Mouse (Mus musculus) brain, adult 10 weeks (tissue): ENCODE data around the gene Mt1. TPM values are rescaled to one million over a fixed set of nuclear protein-coding genes. Genes with fewer than 3 reads are reported as not detected.

ENCODE experiments used
- polyA plus RNA-seq: library from polyadenylated mRNA; stranded (reverse); fragments of 350-450 nt; fragmentation: Illumina TruSeq; extraction: RNeasy Lipid Tissue Mini Kit (QIAGEN cat#74804); gene quantifications from one replicate; pipeline ENCODE4 v1.2.3, GENCODE M21; 2015; ENCODE audit warnings: low read depth, low replicate concordance

Mt1 gene
- polyA plus RNA-seq, result 755 TPM

GRCm38 (mm10) chr8:94178857-94179712, at the start of gene Mt1:
TSS of gene Mt1 (plus strand) at chr8:94179082.

GRCm38 (mm10) chr8:94136933-94137332, 41.9 kb upstream of the Mt1 start, which contains the start of gene Mt4:
TSS of gene Mt4 (plus strand) at chr8:94137197.

GRCm38 (mm10) chr8:94152513-94153300, 26.2 kb upstream of the Mt1 start, which contains the start of gene Mt3:
TSS of gene Mt3 (plus strand) at chr8:94152607.

GRCm38 (mm10) chr8:94172075-94172808, 6.6 kb upstream of the Mt1 start, which contains the start of gene Mt2:
TSS of gene Mt2 (plus strand) at chr8:94172664.

GRCm38 (mm10) chr8:94214252-94215173, 35.6 kb downstream of the Mt1 start, which contains the start of gene Nup93:
TSS of gene Nup93 (plus strand) at chr8:94214564.

Other genes with a start within 250 kb of the Mt1 start
- gene Amfr, start 166.2 kb upstream of the Mt1 start, polyA plus RNA-seq, result 101 TPM
- 41.8 TPM for gene Nudt21, start 142.1 kb upstream of the Mt1 start, polyA plus RNA-seq
- 66.0 TPM for gene Ogfod1, start 141.9 kb upstream of the Mt1 start, polyA plus RNA-seq
- 40.4 TPM for gene Bbs2, start 80.2 kb upstream of the Mt1 start, polyA plus RNA-seq
- gene Mt4, start 41.9 kb upstream of the Mt1 start, polyA plus RNA-seq, result not detected
- 1,231 TPM for gene Mt3, start 26.5 kb upstream of the Mt1 start, polyA plus RNA-seq
- 400 TPM for gene Mt2, start 6.4 kb upstream of the Mt1 start, polyA plus RNA-seq
- gene Nup93, start 35.5 kb downstream of the Mt1 start, polyA plus RNA-seq, result 20.7 TPM
- gene Slc12a3, start 150.1 kb downstream of the Mt1 start, polyA plus RNA-seq, result 0.61 TPM
- 88.8 TPM for gene Herpud1, start 207.4 kb downstream of the Mt1 start, polyA plus RNA-seq